Mouse (Mus musculus): Measurements from ENCODE around the gene Fuom. TPM values are rescaled to one million over a fixed set of nuclear protein-coding genes. Genes with fewer than 3 reads are reported as not detected.

Gene Fuom
- polyA plus RNA-seq, 1 experiment from 2014 or later: 41.0 TPM

- Histone ChIP-seq H3K36me3 (peaks cover 4% of the 10 kb centered on the region), H3K27ac (no peak overlapping the region), H3K9me3 (no peaks in the 10 kb centered on the region), H3K4me1 (peaks cover 13% of the 10 kb centered on the region), H3K4me3 (no peak overlapping the region), H3K27me3 (ENCODE audit: insufficient read depth, poor library complexity, severe bottlenecking) (no peaks in the 10 kb centered on the region)
- 83% methylated on average over 1 of the region's 1 CpGs for WGBS
- DNase-seq (ENCODE audit: low spot score): no peak
These were observed 22.1 kb upstream of the Fuom start for GRCm38 (mm10) chr7:140124382-140124781.

GRCm38 (mm10) chr7:140122765-140123164 is 20.5 kb upstream of the Fuom start:
- WGBS: 27% methylated on average over 4 of the region's 4 CpGs
- Histone ChIP-seq H3K27me3 (ENCODE audit: insufficient read depth, poor library complexity, severe bottlenecking) (no peaks in the 10 kb centered on the region), H3K4me3 (no peak overlapping the region), H3K27ac (no peak overlapping the region), H3K4me1 (peaks cover 13% of the 10 kb centered on the region), H3K36me3 (no peaks in the 10 kb centered on the region), H3K9me3 (no peaks in the 10 kb centered on the region)
- no peak for DNase-seq (ENCODE audit: low spot score)

- 71% methylated on average over 13 of the region's 13 CpGs for WGBS
These were observed 19.2 kb upstream of the Fuom start for GRCm38 (mm10) chr7:140121338-140121910.

DNA sequence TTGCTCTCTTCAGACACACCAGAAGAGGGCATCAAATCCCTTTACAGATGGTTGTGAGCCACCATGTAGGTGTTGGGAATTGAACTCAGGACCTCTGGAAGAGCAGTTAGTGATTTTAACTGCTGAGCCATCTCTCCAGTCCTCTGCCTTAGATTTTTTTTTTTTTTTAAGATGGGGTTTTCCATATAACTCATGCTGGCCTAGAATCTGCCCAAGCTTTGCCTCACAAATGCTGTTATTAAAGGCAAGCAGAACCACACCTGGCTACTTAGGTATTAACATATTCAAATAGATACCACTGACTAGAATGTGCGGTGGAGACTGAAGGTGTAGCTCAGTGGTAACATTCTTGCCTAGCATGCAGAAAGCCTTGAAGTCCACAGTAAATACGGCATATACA is 18.2 kb upstream of the Fuom start:
- H3K27me3 ChIP-seq (ENCODE audit: insufficient read depth, poor library complexity, severe bottlenecking): no peaks in the 10 kb centered on the region
- H3K9me3 ChIP-seq: no peaks in the 10 kb centered on the region
- H3K36me3 ChIP-seq: no peaks in the 10 kb centered on the region
- no peak overlapping the region for H3K4me3 ChIP-seq
- DNase-seq (ENCODE audit: low spot score): no peak
- no peak overlapping the region for H3K27ac ChIP-seq
- WGBS: 84% methylated on average over 2 of the region's 2 CpGs
- H3K4me1 ChIP-seq: peaks cover 6% of the 10 kb centered on the region; the same call in 1 of the 2 replicates

More at GRCm38 (mm10) chr7:140121338-140121910, 19.2 kb upstream of the Fuom start:
- Histone ChIP-seq H3K27ac (no peak overlapping the region), H3K4me3 (no peak overlapping the region), H3K4me1 (peaks cover 8% of the 10 kb centered on the region; the same call in 1 of the 2 replicates), H3K27me3 (ENCODE audit: insufficient read depth, poor library complexity, severe bottlenecking) (no peaks in the 10 kb centered on the region), H3K9me3 (no peaks in the 10 kb centered on the region), H3K36me3 (no peaks in the 10 kb centered on the region)
- DNase-seq (ENCODE audit: low spot score): no peak

GRCm38 (mm10) chr7:140116329-140117054 is 14.3 kb upstream of the Fuom start, which contains the start of gene Echs1:
Gene Echs1 (minus strand): TSS chr7:140116476.
- Histone ChIP-seq H3K27me3 (ENCODE audit: insufficient read depth, poor library complexity, severe bottlenecking) (no peaks in the 10 kb centered on the region), H3K36me3 (peaks cover 14% of the 10 kb centered on the region), H3K9me3 (no peaks in the 10 kb centered on the region), H3K4me3 (peak within 1 kb of the TSS; percentile 81), H3K4me1 (peaks cover 5% of the 10 kb centered on the region; the same call in 1 of the 2 replicates), H3K27ac (peak within 1 kb of the TSS; percentile 94)
- peak; percentile 95 for DNase-seq (ENCODE audit: low spot score)
- 4% methylated on average over 28 of the region's 28 CpGs for WGBS

DNA sequence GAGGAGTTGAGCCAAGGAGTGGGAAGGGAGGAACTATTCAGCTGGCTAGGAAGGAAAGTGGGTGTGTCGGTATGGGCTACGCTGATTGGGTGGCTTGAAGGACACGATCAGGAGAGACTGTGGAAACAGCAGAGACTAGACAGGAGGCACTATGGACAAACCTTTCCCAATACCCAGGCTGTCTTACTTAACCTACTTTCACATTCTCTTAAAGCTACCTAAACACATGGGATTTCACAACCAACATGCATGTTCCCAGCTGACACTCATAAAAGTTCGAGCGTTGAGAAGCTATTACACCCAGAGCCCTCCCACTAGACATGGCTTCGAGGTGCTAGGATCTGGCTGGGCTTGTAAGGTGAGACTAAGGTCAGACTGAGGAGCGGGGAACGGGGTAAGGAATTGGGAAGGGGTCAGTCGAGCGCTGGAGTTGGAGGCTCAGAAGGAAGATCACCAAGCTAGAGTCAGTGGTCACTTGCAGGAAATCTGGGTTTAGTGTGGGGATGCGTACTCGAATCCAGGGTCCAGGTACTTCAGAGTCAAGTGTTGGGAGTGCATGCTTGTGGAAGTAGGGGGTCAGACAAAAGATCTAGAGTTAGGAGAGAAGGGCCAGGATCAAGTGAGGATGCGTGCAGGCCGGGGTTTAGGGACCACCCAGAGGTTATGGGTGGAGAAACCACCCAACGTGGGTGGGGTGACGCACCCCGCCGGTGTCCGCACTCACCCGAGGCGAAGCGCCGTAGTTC is 13.5 kb upstream of the Fuom start, which contains the start of gene Paox:
TSS of gene Paox (plus strand) at position 217 of the 746 bp plus-strand sequence.
- Histone ChIP-seq H3K4me3 (peak within 1 kb of the TSS; percentile 81), H3K27ac (peak within 1 kb of the TSS; percentile 94), H3K9me3 (no peaks in the 10 kb centered on the region), H3K4me1 (peaks cover 5% of the 10 kb centered on the region; the same call in 1 of the 2 replicates), H3K36me3 (peaks cover 21% of the 10 kb centered on the region), H3K27me3 (ENCODE audit: insufficient read depth, poor library complexity, severe bottlenecking) (no peaks in the 10 kb centered on the region)
- 2% methylated on average over 23 of the region's 23 CpGs for WGBS
- DNase-seq (ENCODE audit: low spot score): no peak

GRCm38 (mm10) chr7:140111943-140112342 is 9.7 kb upstream of the Fuom start:
- 71% methylated on average over 3 of the region's 3 CpGs for WGBS

DNA sequence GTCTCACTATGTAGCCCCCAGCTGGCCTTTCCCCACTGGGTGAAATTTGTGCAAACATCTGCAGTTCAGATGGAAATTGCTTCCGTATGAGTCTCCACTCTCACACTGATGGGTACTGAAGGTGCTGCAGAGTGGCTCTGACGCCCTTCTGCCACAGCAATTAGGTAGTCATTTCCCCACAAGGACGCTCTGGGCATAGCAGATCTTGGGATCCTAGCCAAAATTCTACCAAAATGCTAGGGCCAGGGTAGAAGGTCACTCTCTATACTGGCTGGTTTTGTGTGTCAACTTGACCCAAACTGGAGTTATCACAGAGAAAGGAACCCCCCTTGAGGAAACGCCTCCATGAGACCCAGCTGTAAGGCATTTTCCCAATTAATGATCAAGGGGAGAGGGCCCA is 1.8 kb upstream of the Fuom start:
- WGBS: 82% methylated on average over 4 of the region's 4 CpGs
- no peak for DNase-seq (ENCODE audit: low spot score)
- Histone ChIP-seq H3K27me3 (ENCODE audit: insufficient read depth, poor library complexity, severe bottlenecking) (peaks cover 9% of the 10 kb centered on the region), H3K4me3 (no peak overlapping the region), H3K36me3 (peaks cover 55% of the 10 kb centered on the region), H3K27ac (no peak overlapping the region), H3K9me3 (no peaks in the 10 kb centered on the region), H3K4me1 (peaks cover 16% of the 10 kb centered on the region)

More at GRCm38 (mm10) chr7:140111943-140112342, 9.7 kb upstream of the Fuom start:
- no peak for DNase-seq (ENCODE audit: low spot score)
- H3K4me3 ChIP-seq: no peak overlapping the region
- no peaks in the 10 kb centered on the region for H3K27me3 ChIP-seq (ENCODE audit: insufficient read depth, poor library complexity, severe bottlenecking)
- no peak overlapping the region for H3K27ac ChIP-seq
- H3K36me3 ChIP-seq: peaks cover 60% of the 10 kb centered on the region
- no peaks in the 10 kb centered on the region for H3K9me3 ChIP-seq
- H3K4me1 ChIP-seq: peaks cover 5% of the 10 kb centered on the region; the same call in 1 of the 2 replicates

GRCm38 (mm10) chr7:140101498-140101897 is 743 bp downstream of the Fuom start:
- WGBS: 67% methylated on average over 10 of the region's 10 CpGs
- H3K9me3 ChIP-seq: no peaks in the 10 kb centered on the region
- peaks cover 35% of the 10 kb centered on the region for H3K36me3 ChIP-seq
- peak overlapping the region; percentile 89 for H3K27ac ChIP-seq
- H3K4me3 ChIP-seq: peak overlapping the region; percentile 62
- peaks cover 16% of the 10 kb centered on the region for H3K4me1 ChIP-seq
- peaks cover 9% of the 10 kb centered on the region for H3K27me3 ChIP-seq (ENCODE audit: insufficient read depth, poor library complexity, severe bottlenecking)
- no peak for DNase-seq (ENCODE audit: low spot score)

DNA sequence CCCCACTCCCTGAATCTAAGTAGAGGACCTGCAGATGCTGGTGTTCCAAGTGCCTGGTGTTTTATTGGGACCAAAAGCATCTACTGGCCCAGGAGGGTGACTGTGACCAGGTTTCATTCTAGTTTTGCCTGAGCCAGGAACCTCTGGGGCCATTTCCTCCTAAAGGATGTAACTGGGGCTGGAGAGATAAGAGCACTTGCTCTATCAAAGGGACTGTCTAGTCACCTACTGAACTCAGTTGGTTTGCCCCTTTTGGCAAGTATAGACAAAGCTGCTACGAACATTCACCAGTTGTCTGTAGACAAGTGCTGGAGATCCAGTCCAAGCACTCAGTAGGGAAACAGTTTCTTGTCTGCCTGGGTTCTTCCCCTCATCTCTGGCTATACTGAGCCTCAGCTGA is 3.8 kb downstream of the Fuom start:
- Histone ChIP-seq H3K9me3 (no peaks in the 10 kb centered on the region), H3K27ac (no peak overlapping the region), H3K4me3 (no peak overlapping the region), H3K27me3 (ENCODE audit: insufficient read depth, poor library complexity, severe bottlenecking) (peaks cover 9% of the 10 kb centered on the region), H3K36me3 (peaks cover 18% of the 10 kb centered on the region; the same call in 1 of the 2 replicates), H3K4me1 (peaks cover 24% of the 10 kb centered on the region)
- 52% methylated on average over 1 of the region's 1 CpGs for WGBS
- no peak for DNase-seq (ENCODE audit: low spot score)

DNA sequence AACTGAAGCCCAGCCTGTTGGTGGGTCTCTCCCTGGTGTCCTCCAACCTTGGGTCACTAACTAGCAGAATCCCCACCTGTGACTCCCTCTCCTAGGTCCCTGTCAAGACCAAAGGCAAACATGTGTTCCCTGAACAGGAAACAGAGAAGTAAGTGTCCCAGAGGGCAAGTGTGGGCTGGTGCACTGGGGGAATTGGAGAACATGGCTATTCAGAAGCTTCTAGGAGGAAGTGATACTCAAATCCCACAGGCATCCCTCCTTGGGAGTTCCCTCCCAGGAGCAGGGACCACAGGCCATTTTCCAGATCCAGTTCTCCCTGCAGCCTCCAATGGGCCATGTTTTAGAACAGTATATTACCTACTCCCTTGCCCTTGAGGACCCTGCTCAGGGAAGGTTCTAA is 6.2 kb downstream of the Fuom start:
- Histone ChIP-seq H3K36me3 (peaks cover 18% of the 10 kb centered on the region; the same call in 1 of the 2 replicates), H3K4me3 (no peak overlapping the region), H3K4me1 (peaks cover 11% of the 10 kb centered on the region), H3K27ac (no peak overlapping the region), H3K27me3 (ENCODE audit: insufficient read depth, poor library complexity, severe bottlenecking) (peaks cover 6% of the 10 kb centered on the region), H3K9me3 (no peaks in the 10 kb centered on the region)
- no peak for DNase-seq (ENCODE audit: low spot score)

DNA sequence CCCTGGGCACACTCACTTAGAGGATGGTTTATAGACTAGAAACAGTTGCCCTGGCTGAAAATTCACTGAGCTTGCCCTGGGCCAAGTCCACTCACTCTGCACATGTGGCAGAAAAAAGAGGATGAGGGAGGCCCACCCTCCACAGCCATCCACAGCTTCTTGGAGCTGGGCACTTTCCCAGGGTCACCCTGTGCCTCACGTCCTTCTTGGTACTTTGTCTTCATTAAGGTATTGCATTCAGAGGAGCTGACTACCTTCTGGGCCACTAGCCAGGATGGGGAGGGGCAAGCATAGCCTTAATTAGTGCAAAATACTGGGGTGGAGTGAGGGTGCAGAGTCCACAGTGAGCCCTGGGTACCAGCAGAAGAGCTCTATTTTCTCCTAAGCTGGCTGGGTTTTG is 6.7 kb downstream of the Fuom start:
- DNase-seq (ENCODE audit: low spot score): no peak
- H3K4me1 ChIP-seq: peaks cover 8% of the 10 kb centered on the region
- H3K36me3 ChIP-seq: peaks cover 15% of the 10 kb centered on the region; the same call in 1 of the 2 replicates
- no peaks in the 10 kb centered on the region for H3K9me3 ChIP-seq
- WGBS: 48% methylated on average over 1 of the region's 1 CpGs
- peaks cover 1% of the 10 kb centered on the region; the same call in 1 of the 2 replicates for H3K27me3 ChIP-seq (ENCODE audit: insufficient read depth, poor library complexity, severe bottlenecking)
- no peak overlapping the region for H3K27ac ChIP-seq
- no peak overlapping the region for H3K4me3 ChIP-seq

DNA sequence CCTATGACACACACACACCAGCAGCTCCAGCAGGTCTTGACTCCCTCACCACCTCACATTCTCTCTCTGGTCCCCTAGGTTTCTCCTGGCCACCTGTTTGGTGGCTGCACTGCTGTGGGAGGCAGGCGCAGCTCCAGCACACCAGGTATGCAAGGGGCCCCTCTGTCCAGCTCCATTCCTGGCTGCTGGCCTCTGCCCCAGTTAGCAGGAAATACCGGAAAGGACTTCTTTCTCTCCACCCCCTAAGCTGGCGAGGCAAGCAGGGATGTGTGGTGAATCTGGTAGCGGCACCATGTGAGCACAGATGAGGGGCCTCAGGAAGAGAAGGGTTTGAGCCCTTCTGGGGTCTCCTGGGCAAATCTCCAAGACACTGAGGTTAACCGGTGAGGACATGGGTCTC is 7.3 kb downstream of the Fuom start:
- no peaks in the 10 kb centered on the region for H3K27me3 ChIP-seq (ENCODE audit: insufficient read depth, poor library complexity, severe bottlenecking)
- no peak for DNase-seq (ENCODE audit: low spot score)
- H3K4me1 ChIP-seq: peaks cover 8% of the 10 kb centered on the region
- peaks cover 13% of the 10 kb centered on the region; the same call in 1 of the 2 replicates for H3K36me3 ChIP-seq
- WGBS: 48% methylated on average over 5 of the region's 5 CpGs
- H3K4me3 ChIP-seq: no peak overlapping the region
- H3K27ac ChIP-seq: no peak overlapping the region
- no peaks in the 10 kb centered on the region for H3K9me3 ChIP-seq
